Mouse (Mus musculus): Measurements from ENCODE around the gene Fam83c.

Gene Fam83c

DNA sequence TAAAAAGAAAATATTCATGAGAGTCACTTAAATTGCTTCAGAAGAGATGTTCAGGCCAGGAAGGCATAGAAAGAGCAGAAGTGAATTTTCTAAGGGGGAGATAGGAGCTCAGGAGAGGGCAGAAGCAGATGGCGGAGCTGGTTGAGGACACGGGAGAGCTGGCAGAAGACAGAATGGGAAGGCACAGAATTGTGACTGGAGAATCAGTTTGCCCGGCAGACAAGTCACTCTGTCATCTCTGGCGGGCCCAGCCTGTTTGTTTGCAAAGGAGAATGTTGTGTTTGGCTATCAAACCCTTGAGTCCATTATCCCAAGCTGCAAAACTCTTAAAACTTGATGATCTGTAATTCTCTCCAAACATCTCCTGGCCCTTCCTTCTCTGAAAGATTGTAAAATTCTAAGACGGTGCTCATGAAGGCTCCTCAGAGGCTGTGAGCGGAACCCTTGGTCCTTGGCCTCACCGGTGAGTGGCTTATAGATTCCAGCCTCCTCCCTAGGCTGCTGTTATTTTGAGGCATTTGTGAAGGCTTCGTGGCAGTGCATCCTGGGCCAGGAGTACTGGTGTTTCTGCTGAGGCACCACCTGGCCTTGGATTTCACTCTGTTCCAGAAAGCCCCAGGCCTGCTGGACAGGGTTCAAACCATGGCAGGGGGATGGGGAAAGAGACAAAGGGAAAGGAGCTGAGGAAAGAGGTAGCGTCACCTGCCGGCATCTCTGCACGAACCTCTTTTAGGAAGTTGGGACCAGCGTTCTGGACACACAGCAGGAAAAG is 39.8 kb downstream of the Fam83c start:
- peak in 1 of 2 experiments; percentile 83 for DNase-seq (ENCODE audit: low spot score in 2 of 2)

DNA sequence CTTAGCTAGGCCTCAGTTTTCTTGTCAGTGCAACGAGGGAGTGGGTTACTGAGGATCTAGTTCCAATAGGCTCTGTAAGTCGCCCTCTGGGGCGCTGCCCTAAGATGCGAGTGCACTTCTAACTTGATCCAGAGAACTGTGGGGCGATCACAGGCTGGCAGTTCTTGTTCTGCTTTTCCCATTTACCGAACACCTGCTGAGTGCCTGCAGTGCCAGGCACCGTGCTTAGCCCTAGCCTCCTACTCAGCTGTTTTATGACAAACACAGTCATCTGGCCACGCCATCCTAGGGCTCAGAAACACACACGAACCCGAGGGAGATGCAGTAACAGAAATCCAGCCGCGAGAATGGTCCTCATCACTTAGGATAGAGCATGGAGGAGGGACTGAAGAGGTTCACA is 41.8 kb downstream of the Fam83c start:
- DNase-seq (ENCODE audit: low spot score in 2 of 2), result no peak

DNA sequence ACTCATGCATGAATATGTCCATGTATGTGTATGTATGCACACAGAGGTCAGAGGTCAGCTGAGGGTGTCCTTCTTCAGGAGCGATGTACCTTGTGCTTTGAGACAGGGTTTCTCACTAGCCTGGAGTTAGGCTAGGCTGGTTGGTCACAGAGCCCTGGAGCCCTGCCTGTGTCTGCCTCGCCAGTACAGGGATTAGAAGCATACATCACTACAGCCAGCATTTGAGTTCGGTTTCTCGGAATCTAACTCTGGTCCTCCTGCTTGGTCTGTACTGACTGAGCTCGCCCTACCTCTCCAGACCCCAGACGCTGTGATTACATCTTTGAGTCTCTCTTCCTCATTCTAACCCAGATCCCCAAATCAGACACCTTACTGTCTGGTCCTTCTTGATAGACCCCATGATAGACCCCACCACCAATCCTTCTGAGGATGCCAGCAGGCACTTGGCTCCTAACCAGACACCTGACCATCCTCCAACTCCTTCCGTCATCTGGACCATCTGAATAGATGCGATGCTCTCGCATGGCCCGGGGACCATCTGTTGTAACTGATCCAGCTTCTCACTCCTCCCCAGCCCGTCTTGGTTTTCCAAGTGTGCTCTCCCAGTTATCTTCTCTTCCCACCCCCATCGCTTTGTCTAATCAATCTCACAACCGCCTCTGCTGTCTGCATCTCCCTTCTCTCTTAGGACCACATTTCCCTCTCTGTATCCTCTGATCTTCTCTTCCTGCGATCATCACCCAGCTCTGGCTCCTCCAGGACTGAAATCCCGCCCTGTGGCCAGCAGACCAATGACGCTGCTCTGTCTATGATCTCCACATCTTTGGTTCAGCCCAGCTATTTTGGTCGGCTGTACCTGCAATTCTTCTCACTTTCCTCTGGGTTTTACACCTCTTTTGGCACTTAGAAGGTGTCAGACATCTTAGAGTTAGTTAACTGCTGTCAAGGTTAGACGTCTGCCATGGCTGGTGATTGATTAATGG is 46.4 kb downstream of the Fam83c start:
- peak in 1 of 2 experiments; percentile 54 for DNase-seq (ENCODE audit: low spot score in 2 of 2)

DNA sequence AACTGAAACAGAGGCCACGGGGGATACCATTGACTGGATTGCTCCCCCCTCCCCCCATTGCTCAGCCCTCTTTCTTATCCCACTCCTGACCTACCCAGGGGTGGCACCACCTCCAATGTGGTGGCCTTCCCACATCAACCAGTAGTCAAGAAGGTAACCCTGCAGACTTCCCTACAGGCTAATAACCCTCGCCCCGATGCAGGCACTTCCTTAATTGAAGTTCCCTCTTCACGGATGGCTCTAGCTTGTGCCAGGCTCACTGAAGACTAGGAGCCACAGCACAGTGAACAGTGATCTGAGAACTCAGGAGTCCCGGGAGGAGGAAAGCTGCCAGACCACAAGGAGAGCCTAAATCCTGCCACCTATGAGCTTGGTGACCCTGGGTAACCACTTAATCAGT is 47.7 kb downstream of the Fam83c start:
- DNase-seq (ENCODE audit: low spot score in 2 of 2), result no peak

DNA sequence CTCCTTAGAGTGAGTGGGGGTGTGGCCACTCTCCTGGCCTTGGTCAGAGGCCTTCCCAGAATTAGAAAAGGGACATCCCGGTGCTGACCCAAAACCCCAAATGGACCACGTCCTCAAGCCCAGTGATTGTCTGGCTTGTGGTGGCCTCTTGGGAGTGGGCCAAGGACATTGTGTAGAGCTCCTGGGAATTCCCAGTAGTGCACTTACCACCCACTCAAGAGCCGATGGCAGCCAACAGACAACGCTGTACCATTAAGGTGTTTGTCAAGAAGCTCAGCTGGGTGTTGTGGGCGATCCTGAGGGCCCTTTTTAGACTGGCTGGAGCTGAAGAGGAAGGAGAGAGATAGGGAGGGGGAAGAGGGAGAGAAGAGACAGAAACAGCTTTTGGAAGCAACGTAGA is 50.1 kb downstream of the Fam83c start:
- no peak for DNase-seq (ENCODE audit: low spot score in 2 of 2)

DNA sequence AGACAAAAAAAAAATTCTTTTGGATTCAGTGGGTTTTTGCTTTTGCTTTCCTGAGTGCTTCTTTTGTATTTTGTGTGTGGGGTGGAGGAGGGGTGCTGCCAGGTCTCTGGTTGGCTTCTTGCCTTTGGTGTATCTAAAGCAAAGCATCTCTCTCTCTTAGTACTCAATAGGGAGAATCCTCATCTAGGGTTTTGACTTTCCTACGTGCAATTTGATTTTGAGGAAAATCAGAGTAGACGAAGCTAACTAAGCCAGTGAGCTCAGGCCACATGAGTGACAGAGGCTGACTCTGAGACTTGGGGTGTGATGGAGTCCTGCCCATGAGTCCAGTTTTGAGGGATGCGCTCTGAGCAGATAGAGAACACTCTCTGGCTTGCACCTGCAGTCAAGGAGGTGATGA is 55.1 kb downstream of the Fam83c start:
- no peak for DNase-seq (ENCODE audit: low spot score in 2 of 2)

DNA sequence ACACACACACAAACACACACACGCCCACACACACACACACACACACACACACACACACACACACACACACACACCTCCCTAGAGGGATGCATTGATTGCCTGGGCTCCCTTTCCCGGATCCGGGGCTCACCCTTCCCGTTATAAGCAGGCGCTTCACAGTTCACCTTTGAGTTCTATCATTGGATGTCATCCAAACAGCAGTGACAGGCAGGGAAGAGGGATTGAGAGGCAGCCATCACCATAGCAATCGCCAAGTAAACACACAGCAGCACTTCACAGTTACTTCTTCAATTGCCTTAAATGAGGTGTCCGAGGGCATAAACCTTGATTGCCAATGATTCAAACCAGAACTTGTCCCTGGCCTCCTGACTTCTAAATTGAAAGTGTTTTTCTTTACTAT is 55.6 kb downstream of the Fam83c start:
- DNase-seq (ENCODE audit: low spot score in 2 of 2), result no peak

DNA sequence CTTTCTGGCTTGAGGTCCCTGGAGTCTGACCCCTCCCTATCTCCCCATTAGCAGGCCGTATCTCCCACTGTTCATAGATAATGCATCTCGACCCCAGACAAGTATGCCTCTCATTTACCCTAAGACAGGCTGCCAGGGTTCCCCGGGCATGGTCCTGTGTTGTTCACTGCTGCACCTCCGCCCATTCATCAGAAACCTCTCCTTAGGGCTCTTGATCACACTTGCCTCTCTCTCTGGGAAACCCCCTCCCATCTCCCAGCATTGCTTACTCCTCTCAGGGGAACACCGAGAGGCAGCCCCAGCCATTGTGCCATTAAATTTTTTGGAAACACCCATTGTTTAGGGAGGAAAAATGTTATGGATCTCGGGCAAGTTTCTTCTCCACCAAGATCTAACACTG is 56.6 kb downstream of the Fam83c start:
- DNase-seq (ENCODE audit: low spot score in 2 of 2), result no peak

DNA sequence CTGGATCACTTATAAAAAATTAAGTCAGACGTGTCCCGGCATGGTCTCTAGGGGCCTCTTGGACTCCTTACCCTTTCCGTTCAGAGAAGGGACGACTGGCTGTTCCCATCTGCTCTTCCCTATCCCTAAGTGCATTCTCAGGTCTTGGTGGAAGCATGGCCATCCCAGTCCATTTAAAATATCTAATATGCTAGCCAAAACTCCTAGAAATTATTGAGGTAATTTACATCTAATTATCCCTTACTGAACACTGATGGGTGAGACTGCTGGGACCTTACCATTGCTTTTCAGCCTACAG is 57.0 kb downstream of the Fam83c start:
- DNase-seq (ENCODE audit: low spot score in 2 of 2), result no peak

Measured in cerebellum, postnatal 4 days (tissue).